Mouse (Mus musculus): ENCODE data around the gene Pcyt1a.

DNA sequence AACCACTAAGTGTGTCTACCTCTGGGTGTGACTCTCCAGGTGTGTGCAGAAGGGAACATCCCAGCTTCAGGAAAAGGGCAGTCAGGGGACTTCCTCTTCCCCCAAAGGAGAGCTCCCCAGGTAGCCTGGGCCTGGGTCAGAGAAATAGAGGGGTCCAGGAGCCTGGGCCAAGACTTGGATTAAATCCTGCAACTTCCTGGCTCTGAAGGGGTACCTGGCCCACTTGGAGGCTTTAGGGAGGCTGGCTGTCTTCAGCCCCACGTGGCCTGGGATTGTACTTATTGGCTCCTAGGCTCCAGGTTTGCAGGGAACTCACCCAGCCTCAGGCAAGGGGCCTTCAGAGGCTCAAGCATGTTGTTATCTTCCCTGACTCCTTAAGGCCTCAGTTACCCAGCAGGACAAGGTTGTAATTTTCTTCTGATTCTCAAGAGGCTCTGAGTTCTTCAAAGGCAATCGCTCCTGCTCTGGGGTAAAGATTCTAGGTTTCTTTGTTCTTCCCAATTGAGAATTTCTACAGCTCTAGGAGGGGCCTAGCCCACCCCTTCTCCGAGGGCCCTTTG lies 77.9 kb downstream of the Pcyt1a start:
- no peak for TF ChIP-seq CTCF (IDR thresholded peaks at IDR 0.05; ENCODE audit: insufficient read depth, low read depth, low read length)
- TF ChIP-seq POLR2A (IDR thresholded peaks at IDR 0.05; ENCODE audit: insufficient read depth, low read depth, low read length): no peak

Measured in olfactory bulb, adult 2 months (tissue).